Mouse (Mus musculus) right cerebral cortex, postnatal 4 days (tissue): ENCODE results near the gene Il11ra1.
"Not testable (repeated sequence)": the region's sequence is repeated elsewhere in the genome, so short reads cannot be mapped to it uniquely, and the experiment has no call there.

Source experiments
- DNase-seq: peaks from one replicate; pipeline ENCODE4 v3.0.0-alpha.2; 2022

Gene Il11ra1

GRCm38 (mm10) chr4:41681176-41681575, 18.6 kb upstream of the Il11ra1 start:
- no peak for DNase-seq

- no peak for DNase-seq
Measured at GRCm38 (mm10) chr4:41681947-41682346, 17.8 kb upstream of the Il11ra1 start.

- DNase-seq, result no peak
Measured at GRCm38 (mm10) chr4:41682789-41683188, 17.0 kb upstream of the Il11ra1 start.

GRCm38 (mm10) chr4:41683303-41683702, 16.5 kb upstream of the Il11ra1 start:
- not testable (repeated sequence) for DNase-seq

GRCm38 (mm10) chr4:41684131-41684930, 15.5 kb upstream of the Il11ra1 start:
- not testable (repeated sequence) for DNase-seq

- DNase-seq, result not testable (repeated sequence)
Measured at GRCm38 (mm10) chr4:41684931-41685453, 14.8 kb upstream of the Il11ra1 start.

- not testable (repeated sequence) for DNase-seq
Measured at GRCm38 (mm10) chr4:41685882-41686492, 13.8 kb upstream of the Il11ra1 start.

GRCm38 (mm10) chr4:41688562-41688961, 11.2 kb upstream of the Il11ra1 start:
- not testable (repeated sequence) for DNase-seq

- not testable (repeated sequence) for DNase-seq
Measured at GRCm38 (mm10) chr4:41690014-41690413, 9.8 kb upstream of the Il11ra1 start.

- not testable (repeated sequence) for DNase-seq
Measured at GRCm38 (mm10) chr4:41693511-41693910, 6.3 kb upstream of the Il11ra1 start.

GRCm38 (mm10) chr4:41695800-41696199, 4.0 kb upstream of the Il11ra1 start:
- DNase-seq, result not testable (repeated sequence)

GRCm38 (mm10) chr4:41696452-41696851, 3.3 kb upstream of the Il11ra1 start:
- not testable (repeated sequence) for DNase-seq

GRCm38 (mm10) chr4:41696930-41697841, 2.6 kb upstream of the Il11ra1 start, which contains the start of gene Cntfr:
Gene Cntfr, minus strand, starts transcription at chr4:41697089.
- DNase-seq, result peak; percentile 89

- DNase-seq, result not testable (repeated sequence)
Measured at GRCm38 (mm10) chr4:41698421-41699016, 1.3 kb upstream of the Il11ra1 start.

- not testable (repeated sequence) for DNase-seq
Measured at GRCm38 (mm10) chr4:41700224-41700623, 435 bp downstream of the Il11ra1 start.

- not testable (repeated sequence) for DNase-seq
Measured at GRCm38 (mm10) chr4:41702226-41702625, 2.4 kb downstream of the Il11ra1 start.

- no peak for DNase-seq
Measured at GRCm38 (mm10) chr4:41704651-41705050, 4.9 kb downstream of the Il11ra1 start.

GRCm38 (mm10) chr4:41705922-41706754, 6.3 kb downstream of the Il11ra1 start:
- DNase-seq, result no peak

GRCm38 (mm10) chr4:41707011-41707535, 7.3 kb downstream of the Il11ra1 start:
- peak; percentile 66 for DNase-seq

GRCm38 (mm10) chr4:41708192-41708745, 8.5 kb downstream of the Il11ra1 start:
- no peak for DNase-seq

- DNase-seq, result no peak
Measured at GRCm38 (mm10) chr4:41710229-41710628, 10.4 kb downstream of the Il11ra1 start.
